Mouse (Mus musculus) thymus, adult 18-20 months (tissue): ENCODE data around the gene Dnaic1.
A peak's percentile ranks its signal among the peaks of the same experiment; 100 is the strongest.

ENCODE experiments used
- DNase-seq, 2 experiments: peaks; one replicate each; pipeline ENCODE4 v3.0.0; 2022; ENCODE audit warnings: mixed read lengths in 2 of 2

Dnaic1 gene

GRCm38 (mm10) chr4:41636882-41637635 lies 67.5 kb downstream of the Dnaic1 start:
- no peak for DNase-seq

GRCm38 (mm10) chr4:41638186-41638731 lies 68.7 kb downstream of the Dnaic1 start:
- no peak for DNase-seq

GRCm38 (mm10) chr4:41638828-41639213 lies 69.2 kb downstream of the Dnaic1 start:
- DNase-seq = no peak

GRCm38 (mm10) chr4:41639214-41639841 lies 69.8 kb downstream of the Dnaic1 start:
- DNase-seq = no peak

GRCm38 (mm10) chr4:41639913-41640507 lies 70.4 kb downstream of the Dnaic1 start, which contains the start of gene Enho:
TSS of gene Enho (minus strand) at chr4:41640324.
- DNase-seq = peak; percentile 74 to 76

- no peak for DNase-seq
Measured at GRCm38 (mm10) chr4:41641199-41641822, 71.7 kb downstream of the Dnaic1 start.

GRCm38 (mm10) chr4:41645488-41645887 lies 75.9 kb downstream of the Dnaic1 start:
- no peak for DNase-seq

GRCm38 (mm10) chr4:41648157-41648556 lies 78.6 kb downstream of the Dnaic1 start:
- no peak for DNase-seq

- no peak for DNase-seq
Measured at GRCm38 (mm10) chr4:41648627-41649026, 79.1 kb downstream of the Dnaic1 start.

- DNase-seq = peak in 1 of 2 experiments; percentile 17
Measured at GRCm38 (mm10) chr4:41653296-41653695, 83.7 kb downstream of the Dnaic1 start.

- no peak for DNase-seq
Measured at GRCm38 (mm10) chr4:41653730-41654129, 84.2 kb downstream of the Dnaic1 start.

- DNase-seq = no peak
Measured at GRCm38 (mm10) chr4:41654217-41654616, 84.6 kb downstream of the Dnaic1 start.

GRCm38 (mm10) chr4:41655525-41655924 lies 86.0 kb downstream of the Dnaic1 start:
- DNase-seq = no peak

GRCm38 (mm10) chr4:41658566-41659384 lies 89.2 kb downstream of the Dnaic1 start:
- DNase-seq = no peak

- no peak for DNase-seq
Measured at GRCm38 (mm10) chr4:41659556-41659955, 90.0 kb downstream of the Dnaic1 start.

- no peak for DNase-seq
Measured at GRCm38 (mm10) chr4:41660851-41661430, 91.4 kb downstream of the Dnaic1 start.

- no peak for DNase-seq
Measured at GRCm38 (mm10) chr4:41662723-41663122, 93.1 kb downstream of the Dnaic1 start.

GRCm38 (mm10) chr4:41663614-41664013 lies 94.0 kb downstream of the Dnaic1 start:
- DNase-seq = no peak

GRCm38 (mm10) chr4:41664533-41664932 lies 95.0 kb downstream of the Dnaic1 start:
- DNase-seq = no peak

GRCm38 (mm10) chr4:41665009-41665675 lies 95.6 kb downstream of the Dnaic1 start:
- no peak for DNase-seq

- no peak for DNase-seq
Measured at GRCm38 (mm10) chr4:41666646-41667045, 97.1 kb downstream of the Dnaic1 start.
